Mouse (Mus musculus): Measurements from ENCODE around the gene Nhs.

- TF ChIP-seq POLR2A (IDR thresholded peaks at IDR 0.05; ENCODE audit: borderline replicate concordance, extremely low read depth, insufficient read depth, insufficient read length, poor library complexity, severe bottlenecking) (no peak), CTCF (IDR thresholded peaks at IDR 0.05; ENCODE audit: borderline replicate concordance, extremely low read depth, insufficient read depth, insufficient read length) (no peak)
Observed at GRCm38 (mm10) chrX:161909963-161910362, 249.6 kb downstream of the Nhs start.
